Mouse (Mus musculus) midbrain, embryonic 11.5 days (tissue): ENCODE measurements around the gene Tmco1. TPM values are rescaled to one million over a fixed set of nuclear protein-coding genes. Genes with fewer than 3 reads are reported as not detected.

Source experiments
- ATAC-seq: fragments of 200-750 bp; cut with Nextera tagmentation; 2 replicates; pipeline ENCODE4 v1.8.0; 2017; ENCODE audit warnings: moderate TSS enrichment, moderate library complexity; ENCODE audit not compliant: low FRiP score
- DNase-seq: peaks from one replicate; pipeline ENCODE4 v3.0.0; 2015; ENCODE audit warnings: low spot score; ENCODE audit errors: missing footprints
- H3K27ac ChIP-seq: fragments of 300-500 bp; sonication (generic); 2 replicates; pipeline ENCODE4 v1.5.1; 2014; ENCODE audit warnings: low read depth, low read length
- H3K27me3 ChIP-seq: fragments of 300-500 bp; sonication (generic); 2 replicates; pipeline ENCODE4 v1.6.1; 2014; ENCODE audit warnings: mild to moderate bottlenecking, low read length, moderate library complexity, mixed read lengths; ENCODE audit not compliant: control insufficient read depth, insufficient read depth
- H3K36me3 ChIP-seq: fragments of 300-500 bp; sonication (generic); 2 replicates; pipeline ENCODE4 v1.6.1; 2014; ENCODE audit warnings: mild to moderate bottlenecking, low read length, moderate library complexity, mixed read lengths; ENCODE audit not compliant: control insufficient read depth, insufficient read depth
- H3K4me1 ChIP-seq: fragments of 300-500 bp; sonication (generic); 2 replicates; pipeline ENCODE4 v1.6.1; 2014; ENCODE audit warnings: low read length; ENCODE audit not compliant: control insufficient read depth, insufficient read depth
- H3K4me2 ChIP-seq: fragments of 300-500 bp; sonication (generic); 2 replicates; pipeline ENCODE4 v1.6.1; 2014; ENCODE audit warnings: mild to moderate bottlenecking, moderate library complexity
- H3K4me3 ChIP-seq: fragments of 300-500 bp; sonication (generic); 2 replicates; pipeline ENCODE4 v1.5.1; 2014; ENCODE audit warnings: low read depth, low read length
- H3K9ac ChIP-seq: fragments of 300-500 bp; sonication (generic); 2 replicates; pipeline ENCODE4 v1.6.1; 2014; ENCODE audit warnings: low read length
- H3K9me3 ChIP-seq: fragments of 300-500 bp; sonication (generic); 2 replicates; pipeline ENCODE4 v1.6.1; 2016; ENCODE audit warnings: low read length; ENCODE audit not compliant: control insufficient read depth
- WGBS: fragments of 180-500 bp; shearing (Covaris S2); extraction: QIAGEN DNeasy Blood & Tissue Kit; methylation state at CpG from one replicate; pipeline ENCODE4 v1.1.7; 2014; 5-methylcytosine and 5-hydroxymethylcytosine counted together
- polyA plus RNA-seq: library from polyadenylated mRNA; unstranded; fragments of >200 nt; fragmentation: Nextera tagmentation; extraction: Ambion mirVana; gene quantifications from 2 replicates; pipeline ENCODE4 v1.2.1, GENCODE M21; 2014

The Tmco1 gene
- polyA plus RNA-seq, 1 experiment from 2014 or later, result 94.2 TPM

- 0 out of 2 replicates have a peak overlapping the region, but pooled peaks have one; percentile 6 for H3K4me2 ChIP-seq
- WGBS, result 73% methylated on average over 3 of the region's 3 CpGs
- no peak overlapping the region for H3K4me3 ChIP-seq
- no peaks in the 10 kb centered on the region for H3K36me3 ChIP-seq
- H3K9ac ChIP-seq, result peak overlapping the region; percentile 34; the same call in 1 of the 2 replicates
- no peak for DNase-seq
- H3K27me3 ChIP-seq, result no peaks in the 10 kb centered on the region
- no peak for ATAC-seq
- peaks cover 14% of the 10 kb centered on the region for H3K4me1 ChIP-seq
- H3K9me3 ChIP-seq, result no peaks in the 10 kb centered on the region
- H3K27ac ChIP-seq, result no peak overlapping the region
Measured at GRCm38 (mm10) chr1:167282112-167282511, 26.1 kb upstream of the Tmco1 start.

GRCm38 (mm10) chr1:167282768-167283167 is 25.4 kb upstream of the Tmco1 start:
- Histone ChIP-seq H3K36me3 (no peaks in the 10 kb centered on the region), H3K9me3 (no peaks in the 10 kb centered on the region), H3K9ac (peak overlapping the region; percentile 96), H3K27me3 (no peaks in the 10 kb centered on the region), H3K4me2 (peak overlapping the region; percentile 77), H3K4me3 (peak overlapping the region; percentile 72), H3K27ac (no peak overlapping the region), H3K4me1 (peaks cover 14% of the 10 kb centered on the region)
- DNase-seq (no peak), ATAC-seq (no peak)
- WGBS, result 59% methylated on average over 5 of the region's 5 CpGs

GRCm38 (mm10) chr1:167283441-167284257 is 24.5 kb upstream of the Tmco1 start:
- peaks cover 14% of the 10 kb centered on the region for H3K4me1 ChIP-seq
- H3K9ac ChIP-seq, result peak overlapping the region; percentile 96
- ATAC-seq (peak; percentile 36), DNase-seq (peak; percentile 97)
- H3K27me3 ChIP-seq, result no peaks in the 10 kb centered on the region
- H3K9me3 ChIP-seq, result no peaks in the 10 kb centered on the region
- peak overlapping the region; percentile 90 for H3K27ac ChIP-seq
- H3K4me3 ChIP-seq, result peak overlapping the region; percentile 72
- no peaks in the 10 kb centered on the region for H3K36me3 ChIP-seq
- H3K4me2 ChIP-seq, result peak overlapping the region; percentile 77
- under 1% methylated on average over 44 of the region's 44 CpGs for WGBS

- no peaks in the 10 kb centered on the region for H3K9me3 ChIP-seq
- ATAC-seq, result peak; percentile 65
- peak overlapping the region; percentile 77 for H3K4me2 ChIP-seq
- no peaks in the 10 kb centered on the region for H3K27me3 ChIP-seq
- H3K36me3 ChIP-seq, result no peaks in the 10 kb centered on the region
- H3K9ac ChIP-seq, result peak overlapping the region; percentile 96
- peaks cover 14% of the 10 kb centered on the region for H3K4me1 ChIP-seq
- under 1% methylated on average over 71 of the region's 73 CpGs for WGBS
- no peak for DNase-seq
- peak overlapping the region; percentile 90 for H3K27ac ChIP-seq
- peak overlapping the region; percentile 72 for H3K4me3 ChIP-seq
Measured at GRCm38 (mm10) chr1:167284258-167284836, 23.8 kb upstream of the Tmco1 start.

GRCm38 (mm10) chr1:167284837-167285319 is 23.3 kb upstream of the Tmco1 start:
- Histone ChIP-seq H3K4me1 (peaks cover 18% of the 10 kb centered on the region), H3K9me3 (no peaks in the 10 kb centered on the region), H3K36me3 (no peaks in the 10 kb centered on the region), H3K27ac (peak overlapping the region; percentile 90), H3K4me2 (peak overlapping the region; percentile 77), H3K4me3 (peak overlapping the region; percentile 72), H3K27me3 (no peaks in the 10 kb centered on the region), H3K9ac (peak overlapping the region; percentile 96)
- ATAC-seq (peak; percentile 90), DNase-seq (peak; percentile 98)
- WGBS, result under 1% methylated on average over 42 of the region's 51 CpGs

GRCm38 (mm10) chr1:167285320-167285355 is 23.0 kb upstream of the Tmco1 start, which contains the start of gene Uck2:
Gene Uck2 (minus strand): TSS chr1:167285320.
- DNase-seq (no peak), ATAC-seq (no peak)
- Histone ChIP-seq H3K9me3 (no peaks in the 10 kb centered on the region), H3K27ac (peak within 1 kb of the TSS; percentile 90), H3K9ac (peak within 1 kb of the TSS; percentile 96), H3K4me2 (peak within 1 kb of the TSS; percentile 77), H3K4me1 (peaks cover 20% of the 10 kb centered on the region), H3K36me3 (no peaks in the 10 kb centered on the region), H3K27me3 (no peaks in the 10 kb centered on the region), H3K4me3 (peak within 1 kb of the TSS; percentile 72)
- whole genome bisulfite sequencing, result 0% methylated on average over 2 of the region's 2 CpGs

GRCm38 (mm10) chr1:167285356-167285755 is 22.8 kb upstream of the Tmco1 start:
- Histone ChIP-seq H3K36me3 (no peaks in the 10 kb centered on the region), H3K27me3 (no peaks in the 10 kb centered on the region), H3K9ac (peak overlapping the region; percentile 96), H3K4me3 (peak overlapping the region; percentile 72), H3K4me1 (peaks cover 20% of the 10 kb centered on the region), H3K9me3 (no peaks in the 10 kb centered on the region), H3K4me2 (peak overlapping the region; percentile 77), H3K27ac (no peak overlapping the region; the same call in 1 of the 2 replicates)
- 4% methylated on average over 8 of the region's 8 CpGs for WGBS
- no peak for ATAC-seq
- peak; percentile 88 for DNase-seq

GRCm38 (mm10) chr1:167287156-167287555 is 21.0 kb upstream of the Tmco1 start:
- ATAC-seq (no peak), DNase-seq (no peak)
- 94% methylated on average over 5 of the region's 5 CpGs for WGBS
- Histone ChIP-seq H3K4me1 (peaks cover 16% of the 10 kb centered on the region), H3K27me3 (no peaks in the 10 kb centered on the region), H3K9me3 (no peaks in the 10 kb centered on the region), H3K4me2 (no peak overlapping the region), H3K27ac (no peak overlapping the region), H3K36me3 (no peaks in the 10 kb centered on the region), H3K4me3 (no peak overlapping the region), H3K9ac (no peak overlapping the region)

- H3K4me1 ChIP-seq, result peaks cover 6% of the 10 kb centered on the region
- H3K4me2 ChIP-seq, result no peak overlapping the region
- WGBS, result 48% methylated on average over 11 of the region's 11 CpGs
- DNase-seq (no peak), ATAC-seq (no peak)
- no peak overlapping the region for H3K27ac ChIP-seq
- no peak overlapping the region for H3K4me3 ChIP-seq
- no peaks in the 10 kb centered on the region for H3K9me3 ChIP-seq
- no peak overlapping the region for H3K9ac ChIP-seq
- H3K36me3 ChIP-seq, result no peaks in the 10 kb centered on the region
- no peaks in the 10 kb centered on the region for H3K27me3 ChIP-seq
Measured at GRCm38 (mm10) chr1:167288665-167289538, 19.3 kb upstream of the Tmco1 start.
